Mouse (Mus musculus) c-Kit-negative CD71-positive TER-119-positive erythroid progenitor cells, embryonic 14.5 days (primary cell): ENCODE results near the gene Inka1.

Experiments
- DNase-seq: peaks from one replicate; pipeline ENCODE4 v3.0.0-alpha.2; 2013; ENCODE audit warnings: low read depth, low spot score

The Inka1 gene

GRCm38 (mm10) chr9:107984052-107984753 lies 1.5 kb downstream of the Inka1 start:
- no peak for DNase-seq

- DNase-seq, result no peak
Measured at GRCm38 (mm10) chr9:107983421-107983890, 2.2 kb downstream of the Inka1 start.

DNA sequence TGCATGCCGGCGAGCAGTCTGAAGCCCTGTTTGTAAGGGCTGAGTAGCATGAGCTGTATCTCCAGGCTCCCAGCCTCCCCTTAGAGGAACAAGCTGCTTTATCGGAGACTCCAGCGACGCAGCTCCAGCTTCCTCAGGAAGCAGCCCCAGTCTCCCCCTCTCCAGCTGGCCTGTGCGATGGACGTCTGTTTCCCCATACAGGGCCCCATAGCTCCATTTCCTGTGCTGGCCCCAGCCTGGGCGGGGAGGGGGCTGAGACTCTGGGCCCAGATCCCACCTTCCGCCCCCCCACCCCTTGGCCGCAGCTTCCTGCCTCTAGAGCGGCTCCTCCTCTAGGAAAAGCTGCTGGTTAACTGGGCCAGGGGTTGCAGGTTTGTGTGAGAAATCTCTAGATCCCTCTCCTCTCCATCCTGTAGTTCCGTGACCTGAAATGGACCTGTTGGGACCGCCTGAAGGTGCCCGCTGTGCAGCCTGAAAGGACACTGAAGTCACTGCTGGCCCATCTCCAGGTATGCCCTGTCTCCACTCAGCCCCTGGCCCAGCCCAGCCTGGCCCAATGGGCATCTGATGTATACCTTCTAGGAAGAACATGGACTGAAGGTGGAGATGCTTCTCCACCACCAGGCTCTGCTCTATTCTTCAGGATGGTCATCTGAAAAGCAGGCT lies 2.9 kb downstream of the Inka1 start, which contains the start of gene Gm20661:
Gene Gm20661, plus strand, starts transcription at position 378 of the 666 bp plus-strand sequence.
- peak; percentile 69 for DNase-seq

GRCm38 (mm10) chr9:107981684-107982605 lies 3.7 kb downstream of the Inka1 start:
- DNase-seq, result no peak

DNA sequence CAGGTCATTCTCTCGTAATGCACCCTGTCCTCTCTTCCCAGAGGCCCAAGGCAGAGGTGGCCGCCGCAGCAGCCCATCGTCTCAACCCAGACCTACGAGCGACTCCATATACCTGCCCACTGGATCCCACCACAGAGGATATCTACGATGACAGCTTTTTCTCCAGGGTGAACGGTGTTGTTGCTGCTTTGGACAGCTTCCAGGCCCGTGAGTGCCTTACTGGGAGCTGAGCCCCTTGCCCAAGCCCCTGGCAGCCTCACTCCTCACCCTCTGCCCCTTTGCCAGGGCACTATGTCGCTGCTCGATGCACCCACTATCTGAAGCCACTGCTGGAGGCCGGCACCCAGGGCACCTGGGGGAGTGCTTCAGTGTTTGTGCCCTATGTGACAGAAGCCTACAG lies 6.9 kb downstream of the Inka1 start:
- DNase-seq, result no peak

DNA sequence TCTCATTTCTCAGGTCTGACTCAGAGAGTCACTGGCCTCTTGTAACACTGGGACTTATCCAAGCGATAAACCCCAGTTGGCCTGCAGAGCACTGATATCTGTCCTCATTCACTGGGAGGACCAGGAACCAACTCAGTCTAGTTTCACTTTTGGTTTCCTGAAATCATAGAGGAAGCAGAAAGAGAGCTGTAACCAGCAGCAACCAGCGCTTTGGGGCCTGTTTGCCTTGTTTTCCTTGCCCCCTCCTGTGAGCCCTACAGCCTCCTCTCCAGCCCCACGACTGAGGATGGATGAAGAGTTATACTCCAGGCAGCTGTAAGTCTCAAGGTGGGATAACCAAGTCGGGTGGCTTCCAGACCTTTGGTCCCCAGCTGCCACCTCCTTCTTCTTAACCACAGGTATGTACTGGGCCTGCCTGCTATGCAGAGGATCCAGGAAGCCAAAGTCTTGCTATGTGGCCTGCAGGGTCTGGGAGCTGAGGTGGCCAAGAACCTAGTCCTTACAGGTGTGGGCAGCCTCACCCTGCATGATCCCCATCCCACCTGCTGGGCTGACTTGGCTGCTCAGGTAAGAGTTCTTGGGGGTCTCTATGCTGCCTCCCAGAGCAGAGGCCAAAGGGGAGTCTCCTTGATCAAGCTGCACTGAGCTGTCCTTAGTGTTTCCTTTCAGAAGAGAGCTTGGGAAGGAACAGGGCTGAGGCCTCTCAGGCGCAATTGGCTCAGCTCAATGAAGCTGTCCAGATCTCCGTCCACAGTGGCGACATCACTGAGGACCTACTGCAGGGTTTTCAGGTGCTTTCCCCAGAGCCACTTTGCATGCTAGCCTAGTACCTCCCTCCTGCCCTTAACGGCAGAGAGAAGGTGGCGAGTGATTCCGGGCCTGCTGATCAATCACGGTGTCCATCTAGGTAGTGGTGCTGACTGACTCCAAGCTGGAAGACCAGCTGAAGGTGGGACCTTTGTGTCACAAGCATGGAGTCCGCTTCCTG lies 10.0 kb downstream of the Inka1 start, which contains the start of gene Uba7:
Gene Uba7, plus strand, starts transcription at position 107 of the 988 bp plus-strand sequence.
- DNase-seq, result peak; percentile 82

DNA sequence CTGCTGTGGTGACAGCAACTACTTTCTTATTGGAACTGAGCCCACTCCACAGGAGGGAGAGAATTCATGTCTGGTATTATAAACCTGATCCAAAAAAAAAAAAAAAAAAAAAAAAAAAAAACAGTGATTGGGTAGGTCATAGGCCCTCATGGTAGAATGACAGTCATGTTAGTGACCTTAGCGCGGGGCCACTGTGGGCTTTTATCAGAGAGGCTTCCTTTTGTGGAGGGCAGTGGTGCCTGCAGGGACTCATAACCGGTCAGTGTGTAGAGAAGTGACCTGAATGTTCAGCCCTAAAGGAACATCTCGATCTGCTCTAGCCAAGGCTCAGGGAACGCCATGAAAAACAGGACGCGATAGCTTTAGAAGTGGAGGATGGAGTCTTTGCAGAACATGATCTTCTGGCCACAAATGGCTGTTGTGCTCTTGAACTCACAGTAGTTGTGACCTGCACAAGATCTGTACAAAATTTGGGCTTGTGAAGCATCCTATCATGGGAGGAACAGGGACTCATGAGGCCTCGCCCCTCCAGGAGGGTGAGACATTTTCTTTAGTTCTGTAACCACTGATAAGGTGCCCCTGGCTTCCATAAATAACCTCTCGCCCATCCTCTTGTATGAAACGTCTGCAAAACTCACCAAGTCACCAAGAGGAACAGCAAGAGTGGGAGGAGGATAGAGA lies 11.0 kb downstream of the Inka1 start:
- DNase-seq, result peak; percentile 76

GRCm38 (mm10) chr9:107971690-107972541 lies 13.8 kb downstream of the Inka1 start:
- DNase-seq, result peak; percentile 88

GRCm38 (mm10) chr9:107970311-107970710 lies 15.4 kb downstream of the Inka1 start:
- DNase-seq, result no peak

- DNase-seq, result no peak
Measured at GRCm38 (mm10) chr9:107968531-107968930, 17.1 kb downstream of the Inka1 start.

DNA sequence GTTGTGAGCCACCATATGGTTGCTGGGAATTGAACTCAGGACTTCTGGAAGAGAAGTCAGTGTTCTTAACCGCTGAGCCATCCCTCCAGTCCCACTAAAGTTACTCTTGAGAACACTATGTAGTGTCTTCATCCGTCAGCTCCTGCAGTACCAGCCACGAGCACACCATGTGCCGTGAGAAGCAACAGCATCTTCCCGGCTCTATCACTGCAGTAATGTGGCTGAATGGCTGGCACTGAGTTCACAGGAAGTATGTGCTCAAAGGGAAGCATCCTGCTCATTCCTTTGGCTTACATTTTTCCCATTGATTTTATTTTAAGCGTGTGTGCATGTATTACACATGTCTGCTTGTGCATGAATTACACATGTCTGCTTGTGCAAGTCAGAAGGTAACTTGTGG lies 18.2 kb downstream of the Inka1 start:
- DNase-seq, result no peak

DNA sequence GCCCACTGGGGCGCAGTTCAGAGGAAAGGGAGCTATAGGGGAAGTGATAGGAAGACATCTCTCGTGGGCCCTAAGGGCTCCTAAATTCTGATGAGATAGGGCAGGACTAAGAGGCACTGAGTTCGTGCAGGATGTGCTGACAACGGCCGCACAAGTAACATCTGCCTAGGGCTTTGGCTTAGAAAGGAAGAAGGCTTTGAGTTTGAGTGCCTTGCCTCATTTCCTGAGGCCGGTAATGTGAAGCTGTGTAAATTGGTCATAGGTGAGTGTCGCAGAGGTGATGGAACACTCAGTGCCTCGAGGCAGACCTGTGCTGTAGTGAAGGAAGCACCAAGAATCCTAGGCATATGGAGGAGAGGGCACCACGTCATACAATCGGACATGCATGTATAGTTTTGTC lies 19.0 kb downstream of the Inka1 start:
- no peak for DNase-seq

- DNase-seq, result no peak
Measured at GRCm38 (mm10) chr9:107964681-107965080, 21.0 kb downstream of the Inka1 start.

- DNase-seq, result peak; percentile 84
Measured at GRCm38 (mm10) chr9:107963700-107964099, 22.0 kb downstream of the Inka1 start.

GRCm38 (mm10) chr9:107962916-107963315 lies 22.8 kb downstream of the Inka1 start:
- DNase-seq, result no peak

DNA sequence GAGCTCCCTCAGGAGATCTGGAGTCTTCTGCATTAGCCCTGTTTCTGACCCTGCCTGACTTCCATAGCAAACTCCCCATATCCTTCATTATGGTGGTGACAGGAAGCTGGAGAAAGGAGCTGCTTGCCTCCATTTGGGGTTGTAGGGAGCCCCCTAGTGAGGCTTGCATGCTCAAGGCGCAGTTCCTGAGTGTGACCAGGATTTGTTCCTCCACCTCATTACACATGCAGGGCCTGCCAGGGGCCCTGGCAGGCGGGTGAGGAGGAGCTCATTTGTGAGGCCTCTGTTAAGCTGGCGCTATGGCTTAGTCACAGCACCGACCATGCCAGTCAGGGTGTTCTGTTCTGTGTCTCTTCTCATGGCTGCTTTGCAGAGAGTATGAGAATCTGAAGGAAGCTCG lies 23.8 kb downstream of the Inka1 start:
- no peak for DNase-seq

DNA sequence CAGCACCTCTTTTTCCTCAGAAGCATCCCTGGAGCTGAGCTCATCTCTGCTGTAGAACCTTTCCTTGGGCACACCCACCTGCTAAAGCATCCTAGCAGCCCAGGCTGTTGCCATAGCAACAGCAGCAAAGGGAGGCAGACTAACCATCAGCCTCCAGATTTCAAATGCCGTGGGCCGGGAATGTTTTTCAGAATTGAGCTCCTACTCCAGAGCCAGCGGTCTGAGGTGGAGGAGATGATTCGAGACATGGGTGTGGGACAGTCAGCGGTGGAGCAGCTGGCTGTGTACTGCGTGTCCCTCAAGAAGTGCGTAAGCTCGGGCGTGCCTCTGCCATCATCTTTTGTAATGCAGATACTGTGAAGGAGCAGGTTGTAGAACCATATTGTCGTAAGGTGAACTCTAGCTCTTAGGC lies 24.3 kb downstream of the Inka1 start:
- no peak for DNase-seq

DNA sequence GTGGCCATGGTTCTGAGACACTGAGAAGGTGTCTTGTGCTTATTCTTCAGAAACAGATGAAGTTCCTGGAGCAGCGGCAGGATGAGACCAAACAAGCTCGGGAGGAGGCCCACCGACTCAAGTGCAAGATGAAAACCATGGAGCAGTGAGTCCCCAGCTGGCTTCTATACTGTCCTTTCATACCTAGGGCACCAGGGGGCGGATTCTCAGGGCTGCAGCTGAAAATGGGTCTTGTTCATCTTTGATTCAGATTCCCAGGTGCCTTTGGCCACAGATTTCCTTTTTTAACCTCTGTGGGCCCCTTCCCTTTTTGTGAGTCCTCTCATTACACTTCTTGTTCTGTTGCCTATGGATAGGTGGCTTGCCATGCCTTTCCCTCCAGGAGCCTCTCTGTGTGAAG lies 24.8 kb downstream of the Inka1 start:
- DNase-seq, result no peak

GRCm38 (mm10) chr9:107959896-107960295 lies 25.8 kb downstream of the Inka1 start:
- no peak for DNase-seq
